Mouse (Mus musculus) lung, postnatal 10 days (tissue): ENCODE data around the gene Myocd.

Experiments
- DNase-seq: peaks from one replicate; pipeline ENCODE4 v3.0.0; 2021

Gene Myocd

GRCm38 (mm10) chr11:65135251-65135739 is 134.5 kb downstream of the Myocd start:
- no peak for DNase-seq

GRCm38 (mm10) chr11:65133661-65134060 is 136.1 kb downstream of the Myocd start:
- no peak for DNase-seq

- no peak for DNase-seq
These were observed 140.7 kb downstream of the Myocd start for GRCm38 (mm10) chr11:65129110-65129509.

GRCm38 (mm10) chr11:65128666-65129065 is 141.1 kb downstream of the Myocd start:
- DNase-seq: no peak

GRCm38 (mm10) chr11:65126566-65126965 is 143.2 kb downstream of the Myocd start:
- DNase-seq: no peak
